Mouse (Mus musculus) cerebral cortex, adult 2 months (tissue): ENCODE measurements around the gene Cnn2.

Source experiments
- WGBS: fragments of 180-500 bp; shearing (Covaris S2); methylation state at CpG from one replicate; pipeline ENCODE4 v1.1.7; 2018; 5-methylcytosine and 5-hydroxymethylcytosine counted together

Gene Cnn2

GRCm38 (mm10) chr10:79988506-79989271 lies at the start of gene Cnn2:
Gene Cnn2 (plus strand): TSS chr10:79988584.
- 3% methylated on average over 59 of the region's 59 CpGs for WGBS

GRCm38 (mm10) chr10:79940749-79941148 lies 47.6 kb upstream of the Cnn2 start:
- 73% methylated on average over 7 of the region's 7 CpGs for WGBS

- WGBS, result 94% methylated on average over 1 of the region's 1 CpGs
Measured at GRCm38 (mm10) chr10:79942988-79943387, 45.4 kb upstream of the Cnn2 start.

- WGBS, result 81% methylated on average over 9 of the region's 9 CpGs
Measured at GRCm38 (mm10) chr10:79943471-79943901, 44.9 kb upstream of the Cnn2 start.

- WGBS, result 67% methylated on average over 16 of the region's 16 CpGs
Measured at GRCm38 (mm10) chr10:79945507-79946234, 42.7 kb upstream of the Cnn2 start.

- 57% methylated on average over 7 of the region's 7 CpGs for WGBS
Measured at GRCm38 (mm10) chr10:79946752-79947322, 41.5 kb upstream of the Cnn2 start.

GRCm38 (mm10) chr10:79947502-79947901 lies 40.9 kb upstream of the Cnn2 start:
- WGBS, result 87% methylated on average over 6 of the region's 6 CpGs

- 92% methylated on average over 4 of the region's 4 CpGs for WGBS
Measured at GRCm38 (mm10) chr10:79949873-79950272, 38.5 kb upstream of the Cnn2 start.

GRCm38 (mm10) chr10:79950661-79951060 lies 37.7 kb upstream of the Cnn2 start:
- 87% methylated on average over 18 of the region's 18 CpGs for WGBS

- 84% methylated on average over 6 of the region's 6 CpGs for WGBS
Measured at GRCm38 (mm10) chr10:79953946-79954345, 34.4 kb upstream of the Cnn2 start.

GRCm38 (mm10) chr10:79955691-79956090 lies 32.7 kb upstream of the Cnn2 start:
- 86% methylated on average over 9 of the region's 9 CpGs for WGBS

GRCm38 (mm10) chr10:79956643-79957154 lies 31.7 kb upstream of the Cnn2 start:
- WGBS, result 47% methylated on average over 4 of the region's 4 CpGs

GRCm38 (mm10) chr10:79958140-79958816 lies 30.1 kb upstream of the Cnn2 start:
- WGBS, result 16% methylated on average over 21 of the region's 21 CpGs

GRCm38 (mm10) chr10:79959412-79959811 lies 29.0 kb upstream of the Cnn2 start:
- 15% methylated on average over 10 of the region's 10 CpGs for WGBS

- under 1% methylated on average over 61 of the region's 61 CpGs for WGBS
Measured at GRCm38 (mm10) chr10:79959847-79960601, 28.4 kb upstream of the Cnn2 start, which contains the start of gene Wdr18. Gene Wdr18 (plus strand): TSS chr10:79960152.

GRCm38 (mm10) chr10:79960671-79961294 lies 27.6 kb upstream of the Cnn2 start:
- 12% methylated on average over 10 of the region's 10 CpGs for WGBS

- WGBS, result 95% methylated on average over 7 of the region's 7 CpGs
Measured at GRCm38 (mm10) chr10:79964727-79965126, 23.7 kb upstream of the Cnn2 start.

- 87% methylated on average over 5 of the region's 5 CpGs for WGBS
Measured at GRCm38 (mm10) chr10:79965325-79965724, 23.1 kb upstream of the Cnn2 start.

GRCm38 (mm10) chr10:79966886-79967400 lies 21.4 kb upstream of the Cnn2 start:
- WGBS, result 87% methylated on average over 5 of the region's 5 CpGs

GRCm38 (mm10) chr10:79968181-79968580 lies 20.2 kb upstream of the Cnn2 start:
- WGBS, result 63% methylated on average over 1 of the region's 1 CpGs
